Mouse (Mus musculus): ENCODE measurements around the gene Ccer1. TPM values are rescaled to one million over a fixed set of nuclear protein-coding genes. Genes with fewer than 3 reads are reported as not detected.
A peak's percentile ranks its signal among the peaks of the same experiment; 100 is the strongest.

The Ccer1 gene
- total RNA-seq (2017): not detected in 3 replicates

- no peak for ATAC-seq (replicated peaks; ENCODE audit: insufficient number of reproducible peaks, low FRiP score, low TSS enrichment, poor library complexity, severe bottlenecking)
Observed at GRCm38 (mm10) chr10:97692913-97693312, at the start of gene Ccer1. Gene Ccer1 (plus strand): TSS chr10:97693059.

GRCm38 (mm10) chr10:97643768-97644167, 49.1 kb upstream of the Ccer1 start, which contains the start of gene Epyc:
Gene Epyc (plus strand): TSS chr10:97644068.
- no peak for ATAC-seq (replicated peaks; ENCODE audit: insufficient number of reproducible peaks, low FRiP score, low TSS enrichment, poor library complexity, severe bottlenecking)

GRCm38 (mm10) chr10:97650334-97650733, 42.5 kb upstream of the Ccer1 start:
- ATAC-seq (replicated peaks; ENCODE audit: insufficient number of reproducible peaks, low FRiP score, low TSS enrichment, poor library complexity, severe bottlenecking): no peak

GRCm38 (mm10) chr10:97659489-97659888, 33.4 kb upstream of the Ccer1 start:
- ATAC-seq (replicated peaks; ENCODE audit: insufficient number of reproducible peaks, low FRiP score, low TSS enrichment, poor library complexity, severe bottlenecking): no peak

- no peak for ATAC-seq (replicated peaks; ENCODE audit: insufficient number of reproducible peaks, low FRiP score, low TSS enrichment, poor library complexity, severe bottlenecking)
Observed at GRCm38 (mm10) chr10:97668656-97669055, 24.2 kb upstream of the Ccer1 start.

GRCm38 (mm10) chr10:97670202-97670601, 22.7 kb upstream of the Ccer1 start:
- ATAC-seq (replicated peaks; ENCODE audit: insufficient number of reproducible peaks, low FRiP score, low TSS enrichment, poor library complexity, severe bottlenecking): no peak

GRCm38 (mm10) chr10:97673239-97673638, 19.6 kb upstream of the Ccer1 start:
- no peak for ATAC-seq (replicated peaks; ENCODE audit: insufficient number of reproducible peaks, low FRiP score, low TSS enrichment, poor library complexity, severe bottlenecking)

GRCm38 (mm10) chr10:97682981-97683380, 9.9 kb upstream of the Ccer1 start:
- no peak for ATAC-seq (replicated peaks; ENCODE audit: insufficient number of reproducible peaks, low FRiP score, low TSS enrichment, poor library complexity, severe bottlenecking)

- no peak for ATAC-seq (replicated peaks; ENCODE audit: insufficient number of reproducible peaks, low FRiP score, low TSS enrichment, poor library complexity, severe bottlenecking)
Observed at GRCm38 (mm10) chr10:97687198-97687597, 5.7 kb upstream of the Ccer1 start.

GRCm38 (mm10) chr10:97689425-97689824, 3.4 kb upstream of the Ccer1 start:
- ATAC-seq (replicated peaks; ENCODE audit: insufficient number of reproducible peaks, low FRiP score, low TSS enrichment, poor library complexity, severe bottlenecking): no peak

GRCm38 (mm10) chr10:97693398-97694135, 708 bp downstream of the Ccer1 start:
- ATAC-seq (replicated peaks; ENCODE audit: insufficient number of reproducible peaks, low FRiP score, low TSS enrichment, poor library complexity, severe bottlenecking): 0 out of 2 replicates have a peak, but pooled peaks have one; percentile 35

GRCm38 (mm10) chr10:97702321-97702720, 9.5 kb downstream of the Ccer1 start:
- no peak for ATAC-seq (replicated peaks; ENCODE audit: insufficient number of reproducible peaks, low FRiP score, low TSS enrichment, poor library complexity, severe bottlenecking)

GRCm38 (mm10) chr10:97704562-97704961, 11.7 kb downstream of the Ccer1 start:
- no peak for ATAC-seq (replicated peaks; ENCODE audit: insufficient number of reproducible peaks, low FRiP score, low TSS enrichment, poor library complexity, severe bottlenecking)

- ATAC-seq (replicated peaks; ENCODE audit: insufficient number of reproducible peaks, low FRiP score, low TSS enrichment, poor library complexity, severe bottlenecking): no peak
Observed at GRCm38 (mm10) chr10:97712687-97713086, 19.8 kb downstream of the Ccer1 start.

- no peak for ATAC-seq (replicated peaks; ENCODE audit: insufficient number of reproducible peaks, low FRiP score, low TSS enrichment, poor library complexity, severe bottlenecking)
Observed at GRCm38 (mm10) chr10:97714584-97714983, 21.7 kb downstream of the Ccer1 start.

GRCm38 (mm10) chr10:97715289-97715906, 22.5 kb downstream of the Ccer1 start:
- no peak for ATAC-seq (replicated peaks; ENCODE audit: insufficient number of reproducible peaks, low FRiP score, low TSS enrichment, poor library complexity, severe bottlenecking)

GRCm38 (mm10) chr10:97717233-97717632, 24.4 kb downstream of the Ccer1 start:
- ATAC-seq (replicated peaks; ENCODE audit: insufficient number of reproducible peaks, low FRiP score, low TSS enrichment, poor library complexity, severe bottlenecking): no peak

GRCm38 (mm10) chr10:97718021-97718420, 25.2 kb downstream of the Ccer1 start:
- no peak for ATAC-seq (replicated peaks; ENCODE audit: insufficient number of reproducible peaks, low FRiP score, low TSS enrichment, poor library complexity, severe bottlenecking)

- ATAC-seq (replicated peaks; ENCODE audit: insufficient number of reproducible peaks, low FRiP score, low TSS enrichment, poor library complexity, severe bottlenecking): no peak
Observed at GRCm38 (mm10) chr10:97720625-97721024, 27.8 kb downstream of the Ccer1 start.

GRCm38 (mm10) chr10:97722709-97723108, 29.9 kb downstream of the Ccer1 start:
- no peak for ATAC-seq (replicated peaks; ENCODE audit: insufficient number of reproducible peaks, low FRiP score, low TSS enrichment, poor library complexity, severe bottlenecking)
